Mouse (Mus musculus): ENCODE measurements around the gene Cbarp. TPM values are rescaled to one million over a fixed set of nuclear protein-coding genes. Genes with fewer than 3 reads are reported as not detected.

Cbarp gene
- polyA plus RNA-seq, 2 experiments: 1.1 to 1.8 TPM

DNA sequence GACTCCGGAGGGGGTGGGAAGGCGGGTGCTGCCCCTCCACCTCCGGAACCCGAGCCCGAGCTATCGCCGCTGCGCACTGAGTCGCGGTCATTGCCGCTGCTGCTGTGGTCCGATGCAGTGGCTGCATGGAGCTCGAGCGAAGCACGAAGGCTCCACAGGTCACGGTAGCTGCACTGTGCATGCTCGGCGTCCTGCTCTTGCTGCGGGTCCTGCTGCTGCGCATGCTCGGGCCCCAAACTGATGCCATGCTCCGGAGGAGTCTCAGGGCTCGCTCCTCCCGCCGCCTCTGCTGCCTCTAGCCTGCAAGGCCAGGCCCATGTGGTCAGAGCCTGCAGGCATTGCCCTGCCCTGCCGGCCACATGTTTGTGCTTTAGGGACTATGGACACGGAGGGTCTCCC, 8.7 kb downstream of the Cbarp start:
- DNase-seq (ENCODE audit: low read depth in 3 of 3, low spot score in 3 of 3): no peak
- no peak for ATAC-seq (ENCODE audit: insufficient read depth)
- H3K36me3 ChIP-seq (replicated peaks; ENCODE audit: control insufficient read depth, insufficient read depth, low read depth): peaks cover 46% of the 10 kb centered on the region
- peaks cover 8% of the 10 kb centered on the region for H3K27me3 ChIP-seq (ENCODE audit: control insufficient read depth, insufficient read depth, low read length)
- no peak for TF ChIP-seq CTCF (IDR thresholded peaks at IDR 0.05; ENCODE audit: low read depth)
- no peak for TF ChIP-seq EP300 (IDR thresholded peaks at IDR 0.05; ENCODE audit: low read depth)
- no peak overlapping the region for H3K4me3 ChIP-seq (ENCODE audit: insufficient read depth in 1 of 2, low read depth in 2 of 2, low read length in 2 of 2)
- peaks cover 1 to 5% of the 10 kb centered on the region in 2 experiments; a peak in 3 of 4 replicates for H3K4me1 ChIP-seq (replicated peaks; ENCODE audit: control insufficient read depth in 2 of 2, insufficient read depth in 2 of 2, low read length in 1 of 2)
- no peaks in the 10 kb centered on the region for H3K9me3 ChIP-seq (ENCODE audit: control insufficient read depth, low read length)
- H3K9ac ChIP-seq (replicated peaks): no peak overlapping the region
- H3K27ac ChIP-seq: no peak overlapping the region
- H3K4me2 ChIP-seq (ENCODE audit: low read depth): no peak overlapping the region
- 69% methylated on average over 27 of the region's 27 CpGs for WGBS (ENCODE audit: insufficient replicate concordance)

DNA sequence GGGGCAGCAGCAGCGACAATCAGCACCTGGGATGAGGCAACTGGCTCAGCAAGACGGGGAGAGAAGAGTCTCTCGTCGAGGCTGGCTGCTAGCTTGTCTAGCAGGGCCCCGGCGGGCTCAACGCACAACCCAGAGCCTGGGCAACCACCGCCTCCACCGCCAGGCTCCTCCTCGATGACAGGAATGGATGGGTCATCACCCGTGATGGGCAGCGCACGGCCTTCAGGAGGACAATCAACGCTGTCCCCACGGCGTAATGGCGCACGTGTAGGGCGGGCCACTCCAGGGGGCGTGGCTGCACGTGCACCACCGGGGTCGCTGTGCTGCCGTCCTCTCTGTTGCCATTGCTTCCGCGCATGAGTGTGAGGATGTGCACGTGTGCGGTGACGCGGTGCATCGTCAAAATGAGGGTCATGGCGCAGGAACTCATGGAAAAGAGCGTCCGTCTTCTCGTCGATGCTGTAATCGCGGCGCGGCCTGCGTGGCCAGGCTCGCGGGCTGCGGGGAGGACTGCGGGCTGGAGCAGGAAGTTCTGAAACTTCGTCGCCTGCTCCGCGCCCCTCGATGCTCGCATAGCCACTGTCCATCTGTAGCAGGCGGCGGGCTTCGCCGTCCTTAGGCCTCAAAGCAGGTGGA, 9.2 kb downstream of the Cbarp start:
- ATAC-seq (ENCODE audit: insufficient read depth) (no peak), DNase-seq (ENCODE audit: low read depth in 3 of 3, low spot score in 3 of 3) (no peak)
- no peak overlapping the region for H3K27ac ChIP-seq
- no peaks in the 10 kb centered on the region for H3K9me3 ChIP-seq (ENCODE audit: control insufficient read depth, low read length)
- 38% methylated on average over 55 of the region's 55 CpGs for WGBS (ENCODE audit: insufficient replicate concordance)
- no peak overlapping the region for H3K4me2 ChIP-seq (ENCODE audit: low read depth)
- no peak for TF ChIP-seq EP300 (IDR thresholded peaks at IDR 0.05; ENCODE audit: low read depth)
- TF ChIP-seq CTCF (IDR thresholded peaks at IDR 0.05; ENCODE audit: low read depth): no peak; the same call in 1 of the 2 replicates
- no peak overlapping the region for H3K4me3 ChIP-seq (ENCODE audit: insufficient read depth in 1 of 2, low read depth in 2 of 2, low read length in 2 of 2)
- peaks cover 50% of the 10 kb centered on the region for H3K36me3 ChIP-seq (replicated peaks; ENCODE audit: control insufficient read depth, insufficient read depth, low read depth)
- peaks cover 6% of the 10 kb centered on the region in 2 experiments; a peak in 3 of 4 replicates for H3K4me1 ChIP-seq (replicated peaks; ENCODE audit: control insufficient read depth in 2 of 2, insufficient read depth in 2 of 2, low read length in 1 of 2)
- H3K9ac ChIP-seq (replicated peaks): no peak overlapping the region
- H3K27me3 ChIP-seq (ENCODE audit: control insufficient read depth, insufficient read depth, low read length): peaks cover 3% of the 10 kb centered on the region; the same call in 1 of the 2 replicates

DNA sequence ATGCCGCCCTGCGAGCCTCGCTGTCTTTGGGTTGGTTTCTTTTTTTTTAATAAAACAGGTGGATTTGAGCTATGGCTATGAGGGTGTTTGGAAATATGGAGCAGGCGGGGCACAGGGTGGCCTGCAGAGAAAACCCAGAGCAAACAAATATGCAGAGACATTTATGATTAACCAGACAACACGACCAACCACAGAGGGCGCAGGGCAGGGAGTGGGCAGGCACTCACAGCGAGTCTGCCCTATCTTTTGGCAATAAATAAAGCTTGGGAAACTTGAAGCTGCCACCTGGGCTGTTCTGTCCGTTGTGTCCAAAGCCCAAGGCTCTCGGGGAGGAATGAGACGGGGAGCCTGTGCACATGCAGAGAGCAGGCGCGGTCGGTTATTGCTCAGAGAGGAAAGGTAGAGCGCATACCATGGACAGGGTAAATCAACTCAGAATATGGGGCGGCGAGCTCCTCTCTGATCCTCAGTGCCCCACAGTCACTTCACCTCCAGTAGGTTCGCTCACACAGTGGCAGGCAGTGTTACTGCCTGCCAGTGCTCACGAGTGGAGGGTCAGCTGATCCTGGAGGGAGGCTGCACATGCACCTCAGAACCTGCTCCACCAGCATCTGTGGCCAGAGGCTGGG, 10.1 kb downstream of the Cbarp start:
- TF ChIP-seq CTCF (IDR thresholded peaks at IDR 0.05; ENCODE audit: low read depth): no peak
- no peak for TF ChIP-seq EP300 (IDR thresholded peaks at IDR 0.05; ENCODE audit: low read depth)
- no peaks in the 10 kb centered on the region for H3K9me3 ChIP-seq (ENCODE audit: control insufficient read depth, low read length)
- H3K27ac ChIP-seq: no peak overlapping the region
- peaks cover 60% of the 10 kb centered on the region for H3K36me3 ChIP-seq (replicated peaks; ENCODE audit: control insufficient read depth, insufficient read depth, low read depth)
- no peak for ATAC-seq (ENCODE audit: insufficient read depth)
- H3K4me1 ChIP-seq (replicated peaks; ENCODE audit: control insufficient read depth in 2 of 2, insufficient read depth in 2 of 2, low read length in 1 of 2): peaks cover 10 to 12% of the 10 kb centered on the region in 2 experiments
- no peaks in the 10 kb centered on the region for H3K27me3 ChIP-seq (ENCODE audit: control insufficient read depth, insufficient read depth, low read length)
- DNase-seq (ENCODE audit: low read depth in 3 of 3, low spot score in 3 of 3): no peak
- H3K4me2 ChIP-seq (ENCODE audit: low read depth): no peak overlapping the region
- WGBS (ENCODE audit: insufficient replicate concordance): 80% methylated on average over 18 of the region's 18 CpGs
- no peak overlapping the region for H3K9ac ChIP-seq (replicated peaks)
- H3K4me3 ChIP-seq (ENCODE audit: insufficient read depth in 1 of 2, low read depth in 2 of 2, low read length in 2 of 2): no peak overlapping the region

DNA sequence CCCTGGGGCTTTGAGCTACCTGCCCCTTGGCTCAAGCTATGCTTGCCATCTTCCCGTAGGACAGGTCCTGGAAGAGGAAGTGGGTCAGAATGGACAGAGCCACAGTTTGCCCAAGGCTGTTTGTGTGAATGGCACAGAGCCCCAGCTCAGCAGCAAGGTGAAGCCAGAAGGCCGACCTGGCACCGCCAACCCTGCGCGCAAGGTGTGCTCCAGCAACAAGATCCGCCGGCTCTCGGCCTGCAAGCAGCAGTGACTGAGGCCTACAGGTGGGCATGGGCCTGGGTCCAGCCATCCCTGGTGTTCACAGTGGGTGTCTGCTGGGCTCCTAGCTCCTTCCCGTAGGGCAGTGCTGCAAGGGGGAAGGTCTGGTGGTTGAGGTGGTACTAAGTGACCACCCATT, 10.8 kb downstream of the Cbarp start:
- Histone ChIP-seq H3K9ac (replicated peaks) (no peak overlapping the region), H3K27me3 (ENCODE audit: control insufficient read depth, insufficient read depth, low read length) (no peaks in the 10 kb centered on the region), H3K4me1 (replicated peaks; ENCODE audit: control insufficient read depth in 2 of 2, insufficient read depth in 2 of 2, low read length in 1 of 2) (peaks cover 13 to 15% of the 10 kb centered on the region in 2 experiments), H3K27ac (no peak overlapping the region), H3K4me3 (ENCODE audit: insufficient read depth in 1 of 2, low read depth in 2 of 2, low read length in 2 of 2) (no peak overlapping the region), H3K9me3 (ENCODE audit: control insufficient read depth, low read length) (no peaks in the 10 kb centered on the region), H3K36me3 (replicated peaks; ENCODE audit: control insufficient read depth, insufficient read depth, low read depth) (peaks cover 66% of the 10 kb centered on the region), H3K4me2 (ENCODE audit: low read depth) (no peak overlapping the region)
- no peak for TF ChIP-seq EP300 (IDR thresholded peaks at IDR 0.05; ENCODE audit: low read depth)
- 85% methylated on average over 9 of the region's 9 CpGs for WGBS (ENCODE audit: insufficient replicate concordance)
- no peak for DNase-seq (ENCODE audit: low read depth in 3 of 3, low spot score in 3 of 3)
- no peak for ATAC-seq (ENCODE audit: insufficient read depth)

DNA sequence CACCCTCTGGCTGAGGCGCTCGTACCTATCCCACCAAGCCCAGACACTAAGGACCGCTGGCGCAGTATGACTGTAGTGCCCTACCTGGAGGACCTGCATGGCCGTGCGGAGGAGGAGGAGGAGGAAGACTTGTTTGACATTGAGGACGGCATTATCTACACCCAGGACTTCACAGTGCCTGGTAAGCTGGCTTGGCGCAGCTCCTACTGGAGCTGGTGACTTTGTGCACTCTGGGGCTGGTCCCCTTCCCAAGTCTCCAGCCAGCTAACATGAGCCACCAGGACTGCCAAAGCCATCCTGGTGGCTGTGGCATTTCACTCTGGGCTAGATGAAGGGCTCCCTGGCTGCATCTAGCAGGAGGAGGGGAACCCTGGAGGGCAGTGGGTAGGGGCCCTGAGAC, 12.7 kb downstream of the Cbarp start:
- WGBS (ENCODE audit: insufficient replicate concordance): 92% methylated on average over 8 of the region's 8 CpGs
- Histone ChIP-seq H3K27me3 (ENCODE audit: control insufficient read depth, insufficient read depth, low read length) (no peaks in the 10 kb centered on the region), H3K27ac (no peak overlapping the region), H3K4me3 (ENCODE audit: insufficient read depth in 1 of 2, low read depth in 2 of 2, low read length in 2 of 2) (no peak overlapping the region), H3K9ac (replicated peaks) (no peak overlapping the region), H3K9me3 (ENCODE audit: control insufficient read depth, low read length) (no peaks in the 10 kb centered on the region), H3K4me2 (ENCODE audit: low read depth) (no peak overlapping the region), H3K4me1 (replicated peaks; ENCODE audit: control insufficient read depth in 2 of 2, insufficient read depth in 2 of 2, low read length in 1 of 2) (peaks cover 32 to 35% of the 10 kb centered on the region in 2 experiments), H3K36me3 (replicated peaks; ENCODE audit: control insufficient read depth, insufficient read depth, low read depth) (peaks cover 77% of the 10 kb centered on the region)
- no peak for ATAC-seq (ENCODE audit: insufficient read depth)
- TF ChIP-seq CTCF (IDR thresholded peaks at IDR 0.05; ENCODE audit: low read depth) (no peak), EP300 (IDR thresholded peaks at IDR 0.05; ENCODE audit: low read depth) (no peak)
- no peak for DNase-seq (ENCODE audit: low read depth in 3 of 3, low spot score in 3 of 3)

All from liver, embryonic 14.5 days (tissue).